Mouse (Mus musculus) spleen, postnatal 10 days (tissue): ENCODE measurements at regions not wholly inside any gene's neighbourhood (a gene's known extent, or its start where the extent isn't known, plus 50 kb on each side); places are given as distances from the start of the nearest gene placed in this dataset.

Experiments used
- DNase-seq, 2 experiments: peaks; one replicate each; pipeline ENCODE4 v3.0.0; 2021 to 2022; ENCODE audit warnings: low spot score in 2 of 2

GRCm38 (mm10) chr10:108034068-108034467, 122.1 kb upstream of the Otogl start:
- DNase-seq, result no peak

DNA sequence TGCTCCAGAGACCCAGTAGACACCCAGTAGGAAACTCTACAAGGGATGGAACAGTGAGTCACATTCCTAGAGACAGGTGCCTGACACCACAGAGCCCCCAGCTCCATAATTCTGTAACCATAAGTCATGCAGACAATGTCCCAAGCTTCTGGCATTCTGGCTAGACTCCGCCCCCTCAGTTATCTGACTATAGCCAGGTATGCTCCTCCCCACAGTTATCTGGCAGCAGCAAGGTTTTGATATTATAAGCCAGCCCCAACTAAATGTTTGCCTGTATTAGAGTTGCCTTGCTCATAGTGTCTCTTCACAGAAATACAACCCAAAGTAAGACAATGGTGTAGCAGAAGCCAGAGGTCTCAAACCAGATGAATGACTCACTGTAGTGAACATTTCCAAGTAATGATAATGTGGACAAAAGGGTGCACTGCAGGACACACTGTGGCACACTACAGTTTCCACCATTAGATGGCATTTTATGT, 121.4 kb upstream of the Otogl start:
- DNase-seq, result peak; percentile 25 to 57

DNA sequence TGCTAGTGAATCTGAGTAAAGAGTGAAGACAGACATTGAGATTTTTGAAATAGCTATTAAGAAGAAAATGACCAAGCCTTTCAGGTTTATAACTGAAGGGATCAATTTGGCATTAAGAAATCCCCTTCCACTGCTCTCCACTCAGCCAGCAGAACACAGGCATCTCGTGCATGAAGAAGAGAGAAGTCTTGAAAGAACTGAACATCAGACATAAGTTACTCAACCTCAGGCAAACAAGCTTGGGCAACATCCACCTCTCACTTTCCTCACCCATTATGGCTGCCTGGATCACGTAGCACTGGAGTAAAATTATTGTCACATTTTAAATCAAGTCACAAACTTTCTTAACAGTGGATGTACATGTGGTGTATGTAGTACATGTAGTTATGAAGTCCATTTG, 115.6 kb upstream of the Otogl start:
- DNase-seq, result no peak

GRCm38 (mm10) chr10:108024227-108024626, 112.3 kb upstream of the Otogl start:
- DNase-seq, result no peak

DNA sequence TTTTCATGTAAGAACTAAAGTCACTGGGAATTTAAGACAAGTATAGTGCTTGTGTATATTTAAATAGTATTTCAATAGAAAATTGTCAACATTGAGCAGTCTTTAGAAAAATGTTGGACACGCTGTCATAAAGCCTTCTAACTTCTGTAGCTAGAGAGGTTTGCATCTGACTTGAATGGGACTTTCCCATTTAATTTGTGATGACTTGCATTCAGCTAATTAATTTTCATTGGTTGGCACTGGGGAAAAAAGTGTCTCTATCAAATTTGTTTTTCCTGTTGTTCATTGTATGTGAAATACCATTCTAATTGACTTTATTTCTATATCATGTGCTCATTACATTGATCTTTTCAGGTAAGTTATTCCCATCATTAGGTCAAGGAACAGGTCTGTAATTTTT, 104.6 kb upstream of the Otogl start:
- DNase-seq, result no peak

DNA sequence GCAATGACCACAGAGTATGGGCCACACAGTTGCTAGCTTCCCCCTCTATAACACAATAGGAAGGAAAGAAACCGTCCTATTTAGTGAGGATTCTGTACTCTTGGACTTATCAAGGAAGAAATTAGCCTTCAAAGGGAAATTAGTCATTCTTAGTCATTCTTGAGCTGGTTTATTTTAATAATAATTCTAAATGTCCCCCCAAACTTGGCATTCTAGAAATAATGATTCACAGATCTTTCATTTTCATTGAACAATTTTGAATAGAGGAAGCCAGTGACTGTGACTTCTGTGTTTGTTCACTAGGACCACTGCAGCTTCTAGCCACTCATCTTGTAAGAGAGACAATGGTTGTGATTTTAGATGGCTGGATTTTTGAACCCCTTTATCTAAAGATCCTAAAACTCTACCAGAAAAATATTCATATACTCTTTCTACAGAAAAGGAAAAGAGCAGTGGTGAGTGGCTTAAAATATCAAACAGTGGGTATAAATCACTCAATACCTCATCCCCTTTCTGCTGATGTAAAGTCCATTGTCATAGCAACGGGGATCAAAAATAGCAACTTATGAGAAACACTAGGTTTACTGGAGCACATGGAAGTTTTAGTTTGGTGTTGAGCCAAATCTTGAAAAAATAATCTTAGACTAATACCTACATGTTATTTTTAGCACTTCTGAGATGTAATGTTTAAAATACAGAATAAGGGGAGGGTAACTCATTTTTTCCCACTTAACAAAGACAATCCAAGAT, 83.1 kb upstream of the Otogl start:
- DNase-seq, result no peak

- DNase-seq, result no peak
These were observed 80.7 kb upstream of the Otogl start for GRCm38 (mm10) chr10:107992621-107993020.

DNA sequence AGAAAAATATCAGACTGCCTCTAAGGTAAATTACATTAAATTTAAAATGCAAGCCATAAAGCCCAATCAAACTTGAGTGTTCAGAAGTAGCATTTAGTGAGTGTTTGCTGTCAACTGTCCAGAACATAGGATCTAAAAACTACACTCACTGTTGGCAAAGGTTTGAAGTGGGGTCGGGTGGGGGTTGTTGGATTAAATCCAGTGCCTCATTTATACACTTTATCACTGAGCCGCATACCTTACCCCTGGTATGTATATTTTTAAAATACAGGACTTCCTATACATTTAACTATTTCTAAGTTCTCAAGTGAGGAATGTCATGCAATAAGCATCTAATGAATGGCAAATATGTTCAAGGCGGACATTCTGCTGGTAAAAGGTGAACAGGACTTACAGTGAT, 78.6 kb upstream of the Otogl start:
- no peak for DNase-seq

DNA sequence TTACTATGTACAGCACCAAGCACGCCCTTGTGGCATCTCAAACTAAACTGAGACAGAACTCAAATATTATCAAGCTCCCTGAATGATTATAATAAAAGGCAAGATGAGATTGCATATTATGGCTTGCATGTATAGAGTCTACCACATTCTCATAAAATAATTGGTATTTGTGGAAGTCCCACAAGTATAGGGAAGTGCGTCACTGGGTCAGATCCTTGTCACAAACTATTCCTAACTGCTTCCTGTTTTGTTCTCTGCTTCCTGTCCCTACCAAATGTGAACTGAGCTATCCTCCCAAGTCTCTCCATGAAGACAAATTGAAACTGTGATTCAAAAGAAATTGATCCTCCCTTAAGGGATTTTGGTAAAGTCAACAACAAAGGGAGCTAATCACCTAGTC, 78.0 kb upstream of the Otogl start:
- no peak for DNase-seq

DNA sequence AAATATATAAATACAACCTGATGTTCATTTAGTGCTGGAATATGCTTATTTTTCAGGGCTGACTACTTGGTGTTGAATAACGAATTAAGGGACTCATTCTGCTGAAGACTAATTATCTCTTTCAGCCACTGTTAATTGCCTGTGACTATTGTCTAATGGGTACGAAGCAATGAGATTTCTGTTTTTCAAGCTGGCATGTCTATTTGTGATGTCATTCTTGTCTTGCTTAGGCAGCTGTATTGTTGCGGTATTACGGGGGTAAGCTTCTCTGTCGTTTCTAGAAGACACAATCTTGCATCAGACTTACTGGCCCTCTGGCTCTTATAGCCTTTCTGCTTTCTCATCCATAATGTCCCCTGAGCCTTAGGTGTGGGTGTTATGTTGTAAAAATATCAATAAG, 70.7 kb upstream of the Otogl start:
- DNase-seq, result no peak

DNA sequence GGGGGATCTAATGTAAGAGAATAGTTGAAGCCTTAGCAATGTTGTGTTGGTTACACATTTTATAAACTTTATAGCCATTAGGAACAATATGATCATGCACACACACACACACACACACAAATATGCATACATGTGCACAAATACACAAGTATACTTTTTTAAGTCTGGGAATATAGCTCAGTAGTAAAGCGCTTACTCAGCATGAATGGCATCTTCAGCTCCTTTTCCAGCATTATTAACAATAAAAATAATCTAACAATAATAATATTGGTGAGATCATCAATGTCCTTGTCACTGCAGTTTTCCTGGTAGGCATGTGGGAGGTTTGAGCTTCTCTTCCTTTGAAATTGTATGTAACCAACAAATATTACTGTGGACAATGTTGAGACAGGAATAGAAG, 70.1 kb upstream of the Otogl start:
- DNase-seq, result no peak

- no peak for DNase-seq
These were observed 64.5 kb upstream of the Otogl start for GRCm38 (mm10) chr10:107976392-107976965.

GRCm38 (mm10) chr10:107971748-107972147, 59.8 kb upstream of the Otogl start:
- no peak for DNase-seq

DNA sequence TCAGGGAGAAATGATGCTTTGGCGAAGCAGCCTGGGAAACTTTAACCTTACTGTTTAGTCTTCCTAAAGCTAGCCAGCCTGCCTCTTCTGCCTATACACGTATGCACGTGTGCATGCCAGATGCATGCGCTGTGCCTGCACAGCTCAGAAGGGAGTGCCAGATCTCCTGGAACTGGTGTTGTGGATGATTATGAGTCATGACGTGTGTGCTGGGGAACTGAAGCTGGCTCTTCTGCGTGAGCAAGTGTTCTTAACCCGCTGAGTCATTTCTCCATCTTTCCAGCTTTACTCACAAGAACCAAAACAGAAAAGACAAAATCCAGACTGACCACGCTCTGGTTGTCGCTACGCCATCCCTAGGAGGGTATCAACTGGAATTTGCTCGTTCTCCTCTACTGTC, 55.1 kb upstream of the Otogl start:
- no peak for DNase-seq

GRCm38 (mm10) chr10:107964022-107964421, 52.1 kb upstream of the Otogl start:
- DNase-seq, result no peak

DNA sequence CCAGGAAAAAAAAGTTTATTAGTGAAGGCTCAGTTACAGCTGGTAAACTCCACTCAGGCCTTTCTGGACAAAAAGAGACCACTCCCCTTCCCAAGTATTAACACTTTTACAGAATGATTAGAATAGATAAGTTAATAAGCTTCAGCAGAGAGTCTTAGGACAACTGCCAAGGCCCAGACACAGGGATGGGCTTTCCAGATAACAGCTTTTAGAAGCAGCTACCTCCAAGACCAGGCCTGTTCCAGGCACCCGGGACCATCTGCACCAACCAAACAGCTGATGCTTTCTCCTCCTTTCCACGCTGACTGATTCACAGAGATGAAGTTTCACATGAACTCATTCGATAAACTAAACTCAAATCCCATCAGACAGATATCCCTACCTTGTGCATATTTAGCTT, 50.2 kb upstream of the Otogl start:
- no peak for DNase-seq
